Mouse (Mus musculus) kidney, adult 8-10 months (tissue): ENCODE results near the gene Mum1.
"Not testable (repeated sequence)": the region's sequence is repeated elsewhere in the genome, so short reads cannot be mapped to it uniquely, and the experiment has no call there.

Experiments
- DNase-seq, 2 experiments: peaks; one replicate each; pipeline ENCODE4 v3.0.0; 2022

Gene Mum1

GRCm38 (mm10) chr10:80208841-80209371 is 17.3 kb upstream of the Mum1 start:
- no peak for DNase-seq

DNA sequence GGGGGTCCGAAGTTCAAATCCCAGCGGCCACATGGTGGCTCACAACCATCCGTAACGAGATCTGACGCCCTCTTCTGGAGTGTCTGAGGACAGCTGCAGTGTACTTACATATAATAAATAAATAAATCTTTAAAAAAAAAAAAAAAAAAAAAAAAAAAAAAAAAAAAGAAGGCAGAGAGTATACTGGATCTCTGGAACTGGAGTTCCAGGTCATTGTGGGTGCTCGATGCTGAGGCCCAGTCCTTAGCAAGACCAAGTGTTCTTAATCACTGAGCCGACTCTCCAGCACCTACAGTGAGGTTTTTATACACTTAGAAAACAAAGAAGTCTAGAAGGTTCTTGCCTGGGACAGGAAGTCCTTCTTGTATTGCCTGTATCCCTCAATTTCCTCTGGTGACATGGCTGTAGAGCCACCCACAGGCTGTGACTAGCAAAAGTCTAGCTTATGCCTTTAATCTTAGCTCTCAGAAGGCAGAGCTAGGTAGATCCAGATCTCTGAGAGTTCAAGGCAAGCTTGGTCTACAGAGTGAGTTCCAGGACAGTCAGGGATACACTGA is 14.6 kb upstream of the Mum1 start:
- not testable (repeated sequence) for DNase-seq

DNA sequence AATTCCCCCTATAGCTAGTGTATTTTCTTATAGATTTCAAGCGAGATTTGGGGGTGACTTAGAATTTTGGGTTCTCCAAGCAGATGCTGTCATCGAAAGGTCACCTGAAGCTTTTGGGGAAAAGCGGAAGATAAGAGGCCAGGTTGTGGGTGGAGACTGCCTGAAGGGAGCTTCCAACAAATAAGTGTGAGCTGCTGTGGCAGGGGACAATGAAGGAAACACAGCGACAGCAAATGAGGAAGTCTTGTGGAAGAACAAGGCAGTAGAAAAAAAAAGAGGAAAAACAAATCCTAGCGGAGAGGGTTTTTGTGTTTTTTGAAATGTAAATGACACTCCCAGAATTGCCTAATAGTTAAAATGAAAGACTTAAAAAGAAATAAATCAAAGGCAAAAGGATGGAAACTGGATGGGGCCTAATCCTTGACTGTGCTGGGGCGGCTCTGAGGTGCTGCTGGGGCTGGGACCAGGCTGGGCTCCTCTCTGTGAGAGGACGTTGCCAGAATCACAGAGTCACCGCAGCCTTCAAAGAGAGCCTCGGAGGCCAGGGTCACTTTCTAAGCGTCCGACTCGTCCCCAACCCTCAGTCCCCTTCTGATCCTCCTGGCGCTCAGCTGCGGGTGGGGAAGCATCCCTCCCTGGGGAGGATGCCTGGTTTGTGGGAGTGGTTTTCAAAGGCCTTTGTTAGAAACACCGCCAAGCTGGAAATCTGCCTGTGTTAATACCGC is 11.0 kb upstream of the Mum1 start:
- no peak for DNase-seq

DNA sequence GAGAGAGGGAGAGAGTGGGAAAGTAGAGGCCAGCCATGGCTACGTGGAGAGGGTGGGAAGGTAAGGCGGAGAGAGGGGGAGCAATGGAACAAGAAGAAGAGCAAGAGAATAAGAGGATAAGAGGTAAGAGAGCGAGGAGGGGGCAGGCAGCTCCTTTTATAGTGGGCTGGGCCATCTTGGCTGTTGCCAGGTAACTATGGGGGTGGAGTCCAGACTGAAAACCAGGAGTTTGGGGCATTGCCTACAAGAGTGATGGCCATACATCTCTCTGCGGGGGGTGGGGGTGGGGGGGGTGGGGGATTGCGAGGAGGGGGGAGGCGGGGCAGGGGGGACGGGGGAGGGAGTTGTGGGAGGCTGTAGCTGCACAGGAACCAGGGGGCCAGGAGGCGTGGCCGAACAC is 5.6 kb upstream of the Mum1 start:
- no peak for DNase-seq

GRCm38 (mm10) chr10:80223137-80223536 is 3.1 kb upstream of the Mum1 start:
- not testable (repeated sequence) for DNase-seq

GRCm38 (mm10) chr10:80226071-80226415 is 191 bp upstream of the Mum1 start:
- no peak for DNase-seq

GRCm38 (mm10) chr10:80227166-80227539 is 919 bp downstream of the Mum1 start:
- DNase-seq, result no peak

- DNase-seq, result peak in 1 of 2 experiments; percentile 43
Observed at GRCm38 (mm10) chr10:80227877-80228775, 1.9 kb downstream of the Mum1 start.

- no peak for DNase-seq
Observed at GRCm38 (mm10) chr10:80236145-80236825, 10.1 kb downstream of the Mum1 start.

DNA sequence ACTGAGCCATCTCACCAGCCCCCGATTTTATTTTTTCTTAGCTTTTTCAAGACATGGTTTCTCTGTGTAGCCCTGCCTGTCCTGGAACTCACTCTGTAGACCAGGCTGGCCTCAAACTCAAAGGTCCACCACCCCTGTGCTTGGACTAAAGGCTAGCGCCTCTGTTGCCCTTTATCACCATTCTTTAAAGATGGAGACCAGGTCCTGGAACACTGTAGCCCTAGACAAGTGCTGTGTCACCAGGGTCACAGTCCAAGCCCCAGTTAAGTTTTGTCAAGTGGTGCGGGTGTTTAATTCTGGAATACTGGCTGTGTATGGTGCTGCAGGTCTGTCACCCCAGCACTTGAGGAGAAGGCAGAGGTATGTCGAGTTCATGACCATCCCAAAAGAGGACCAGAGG is 10.8 kb downstream of the Mum1 start:
- DNase-seq, result no peak

- peak in 1 of 2 experiments; percentile 48 for DNase-seq
Observed at GRCm38 (mm10) chr10:80238306-80238705, 12.1 kb downstream of the Mum1 start.

- peak in 1 of 2 experiments; percentile 40 for DNase-seq
Observed at GRCm38 (mm10) chr10:80239791-80240190, 13.6 kb downstream of the Mum1 start.

- no peak for DNase-seq
Observed at GRCm38 (mm10) chr10:80242088-80242487, 15.9 kb downstream of the Mum1 start.

DNA sequence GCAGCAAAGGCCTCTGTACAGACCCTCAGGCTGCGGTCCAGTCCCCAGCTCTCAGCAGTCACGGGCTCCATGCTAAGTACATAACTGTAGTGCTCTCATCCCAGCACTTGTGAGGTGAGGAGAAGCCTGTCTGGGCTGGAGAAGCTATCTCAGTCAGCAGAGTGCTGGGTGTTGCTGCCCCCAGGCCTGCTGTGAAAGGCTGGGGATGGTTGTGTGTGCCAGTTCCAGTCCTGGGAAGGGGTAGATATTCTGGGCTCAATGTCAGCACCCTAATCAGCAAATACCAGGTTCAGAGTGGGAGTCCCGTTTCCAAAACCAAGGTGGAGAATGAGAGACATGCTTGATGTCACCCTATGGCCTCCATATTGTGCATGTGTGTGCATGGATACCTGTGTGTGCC is 16.4 kb downstream of the Mum1 start:
- no peak for DNase-seq

DNA sequence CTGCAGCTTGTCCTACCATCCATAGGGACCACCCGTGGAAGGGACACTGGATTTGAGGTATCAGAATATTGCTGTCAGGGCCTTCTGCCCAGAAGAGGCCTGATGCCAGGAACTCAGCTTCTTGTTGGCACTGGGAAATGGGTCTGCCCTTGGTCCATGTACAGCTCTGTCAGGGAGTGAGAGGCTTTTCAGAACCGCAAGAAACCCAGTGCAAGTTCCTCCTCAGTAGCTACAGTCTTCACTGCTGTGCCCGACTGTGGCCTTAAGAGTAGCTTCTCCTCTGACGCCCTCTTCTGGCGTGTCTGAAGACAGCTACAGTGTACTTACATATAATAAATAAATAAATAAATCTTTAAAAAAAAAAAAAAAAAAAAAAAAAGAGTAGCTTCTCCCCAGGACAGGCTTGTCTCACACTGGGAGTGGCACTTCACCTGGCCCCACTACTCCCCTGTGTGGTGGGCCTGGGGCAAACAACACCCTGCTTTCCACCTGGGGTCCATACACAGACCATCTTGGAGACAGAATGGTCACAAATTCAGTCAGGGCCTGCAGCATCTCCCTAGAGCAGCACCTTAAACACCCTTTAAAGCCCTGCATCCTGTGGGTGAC is 18.7 kb downstream of the Mum1 start:
- no peak for DNase-seq

- peak; percentile 71 to 85 for DNase-seq
Observed at GRCm38 (mm10) chr10:80245600-80245999, 19.4 kb downstream of the Mum1 start.

GRCm38 (mm10) chr10:80247849-80248248 is 21.6 kb downstream of the Mum1 start:
- DNase-seq, result no peak

GRCm38 (mm10) chr10:80248437-80248836 is 22.2 kb downstream of the Mum1 start:
- not testable (repeated sequence) for DNase-seq

DNA sequence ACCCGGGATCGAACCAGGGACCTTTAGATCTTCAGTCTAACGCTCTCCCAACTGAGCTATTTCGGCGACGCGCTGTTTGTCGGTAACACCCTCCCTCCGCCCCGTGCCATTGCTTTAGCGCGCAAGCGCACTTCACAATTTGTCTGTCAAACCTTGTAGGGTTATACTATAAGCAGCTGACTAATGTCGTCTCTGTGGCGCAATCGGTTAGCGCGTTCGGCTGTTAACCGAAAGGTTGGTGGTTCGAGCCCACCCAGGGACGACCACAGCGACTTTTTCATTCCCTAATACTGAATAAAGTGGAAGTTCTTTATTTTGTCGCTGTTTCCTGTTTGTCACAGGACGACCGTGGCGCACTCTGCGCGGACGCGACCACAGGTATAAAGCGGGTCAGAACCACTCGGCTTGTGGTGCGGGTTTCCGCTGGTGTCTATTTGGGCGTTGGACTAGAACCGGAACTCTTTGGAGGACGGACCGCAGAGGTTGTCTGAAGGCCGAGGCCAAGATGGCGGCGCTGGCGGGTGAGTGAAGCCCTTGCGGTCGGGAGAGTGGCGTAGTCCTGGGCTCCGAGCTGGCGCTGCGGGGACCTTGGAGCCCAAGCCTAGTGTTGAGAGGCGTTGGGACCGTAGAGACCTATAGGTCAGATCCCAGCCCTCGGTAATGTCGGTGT is 22.9 kb downstream of the Mum1 start, which contains the start of gene Ndufs7:
Gene Ndufs7, plus strand, starts transcription at position 151 of the 670 bp plus-strand sequence.
- peak; percentile 95 to 96 for DNase-seq

DNA sequence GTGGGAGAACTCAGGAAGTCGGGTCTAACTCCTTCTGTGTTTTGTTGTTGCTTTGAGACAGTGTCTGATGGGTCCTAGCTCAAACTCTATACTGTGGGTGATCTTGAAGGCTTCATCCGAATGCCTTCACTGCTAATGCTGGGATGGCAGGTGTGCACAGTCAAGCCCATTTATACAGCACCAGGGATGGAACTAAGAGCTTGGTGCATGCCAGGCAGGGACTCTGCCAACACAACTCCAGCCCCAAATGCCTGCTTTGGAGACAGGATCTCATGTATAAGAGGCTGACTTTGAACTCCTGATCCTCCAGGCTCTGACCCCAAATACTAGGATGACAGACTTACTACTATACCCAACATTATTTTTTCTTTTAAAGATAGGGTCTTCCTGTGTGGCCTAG is 23.8 kb downstream of the Mum1 start:
- DNase-seq, result no peak

DNA sequence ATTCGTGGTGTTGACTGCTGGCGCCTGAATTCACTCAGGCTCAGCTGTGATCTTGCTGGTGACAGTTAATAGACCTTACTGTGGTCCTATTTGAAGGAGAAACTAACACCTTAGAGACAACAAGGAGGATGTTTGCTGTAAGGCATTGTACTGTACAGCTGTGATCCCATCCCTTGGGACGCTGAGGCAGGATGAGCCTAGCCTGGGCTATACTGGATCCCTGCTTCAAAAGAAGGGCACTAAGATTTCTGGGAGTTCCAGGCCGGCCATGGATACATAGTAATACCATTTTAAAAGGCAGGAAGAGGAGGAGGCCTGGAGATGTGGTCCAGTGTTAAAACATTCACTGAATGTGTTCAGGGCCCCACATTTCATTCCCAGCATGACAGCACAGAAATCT is 24.3 kb downstream of the Mum1 start:
- DNase-seq, result no peak

- DNase-seq, result no peak
Observed at GRCm38 (mm10) chr10:80252011-80252410, 25.8 kb downstream of the Mum1 start.
